Mouse (Mus musculus): ENCODE measurements around the gene Tmem231. TPM values are rescaled to one million over a fixed set of nuclear protein-coding genes. Genes with fewer than 3 reads are reported as not detected.
A peak's percentile ranks its signal among the peaks of the same experiment; 100 is the strongest.
"Not testable (repeated sequence)": the region's sequence is repeated elsewhere in the genome, so short reads cannot be mapped to it uniquely, and the experiment has no call there.

Tmem231 gene
- total RNA-seq, 2 experiments from 2014 or later, result 11.7 to 13.9 TPM

DNA sequence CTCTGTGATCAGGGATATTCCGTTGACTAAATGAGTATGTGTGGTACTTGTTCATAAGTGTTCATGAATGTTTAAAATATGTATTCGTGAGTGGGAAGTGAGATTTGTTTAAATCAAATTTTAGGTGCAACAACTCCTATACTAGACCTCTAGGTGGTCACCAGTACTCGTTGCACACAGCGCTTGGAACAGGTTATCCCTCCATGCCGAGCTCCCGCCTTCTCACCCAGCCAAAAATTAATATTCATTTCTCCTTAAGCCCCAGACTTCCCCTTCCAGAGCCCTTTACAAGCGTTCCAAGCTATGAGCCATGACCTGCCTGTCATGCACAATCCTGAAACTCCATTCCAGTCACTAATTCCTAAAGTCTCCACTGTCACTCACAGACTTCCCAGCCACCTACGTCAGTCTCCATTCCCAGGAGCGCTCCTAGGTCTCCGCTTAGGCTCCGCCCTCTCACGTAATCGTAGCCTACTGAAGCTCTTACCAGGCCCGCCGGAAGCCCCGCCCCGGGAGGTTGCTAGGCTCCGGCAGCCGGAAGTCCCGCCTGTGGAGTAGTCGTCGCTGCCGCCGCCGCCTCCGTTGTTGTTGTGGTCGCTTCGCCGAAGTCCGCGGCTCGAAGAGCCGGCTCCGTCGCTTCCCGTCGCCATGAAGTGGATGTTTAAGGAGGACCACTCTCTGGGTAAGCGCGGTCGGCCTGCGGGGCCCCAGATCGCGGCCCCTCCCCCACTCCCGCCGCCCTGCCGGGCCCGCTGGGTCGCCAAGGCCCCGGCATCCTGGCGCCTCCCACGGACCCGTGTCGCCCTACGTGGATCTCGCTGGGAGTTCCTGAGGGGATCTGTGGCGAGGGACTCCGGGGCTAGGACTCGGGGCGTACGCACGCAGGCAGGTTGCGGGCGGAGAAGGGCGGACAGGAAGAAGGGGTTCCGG lies 6.8 kb upstream of the Tmem231 start, which contains the start of gene Gabarapl2:
Gabarapl2 (plus strand) TSS at position 533 of the 930 bp plus-strand sequence.
- peak; percentile 52 for TF ChIP-seq CTCF (conservative IDR thresholded peaks at IDR 0.05)
- peak within 1 kb of the TSS; percentile 92 for H3K27ac ChIP-seq
- peak within 1 kb of the TSS; percentile 91 for H3K4me3 ChIP-seq
- peak; percentile 97 for DNase-seq (ENCODE audit: low spot score in 2 of 2)

DNA sequence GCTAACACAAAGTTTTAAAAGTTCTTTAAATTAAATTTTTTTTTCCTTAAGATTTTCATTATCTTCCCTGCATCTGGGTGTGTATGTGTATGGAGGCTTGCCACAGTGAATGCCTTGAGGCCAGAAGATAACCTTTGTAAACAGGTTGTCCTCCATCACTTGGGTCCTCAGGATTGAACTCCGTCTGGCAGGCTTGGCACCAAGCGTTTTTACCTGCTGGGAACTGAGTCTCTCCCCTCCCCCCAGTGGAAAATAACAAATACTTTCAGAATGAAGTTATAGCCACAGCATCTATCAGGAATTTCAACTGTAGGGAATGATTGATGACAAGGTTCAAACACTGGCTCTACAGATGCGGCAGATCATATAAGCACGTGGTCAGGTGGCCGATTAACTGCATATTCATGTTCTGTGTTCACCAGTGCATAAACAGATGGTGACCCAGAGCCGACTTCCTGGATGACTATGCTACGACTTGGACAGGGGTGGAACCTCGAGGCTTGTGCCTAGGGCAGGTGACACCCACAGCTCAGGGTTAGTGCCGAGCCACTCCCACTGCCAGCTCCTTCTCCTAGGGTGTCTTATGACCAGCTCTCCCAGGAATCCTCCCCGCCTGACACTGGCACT lies 5.9 kb upstream of the Tmem231 start:
- no peak for DNase-seq (ENCODE audit: low spot score in 2 of 2)
- Histone ChIP-seq H3K27ac (peak overlapping the region; percentile 92), H3K4me3 (peak overlapping the region; percentile 91)
- TF ChIP-seq CTCF (conservative IDR thresholded peaks at IDR 0.05), result no peak

DNA sequence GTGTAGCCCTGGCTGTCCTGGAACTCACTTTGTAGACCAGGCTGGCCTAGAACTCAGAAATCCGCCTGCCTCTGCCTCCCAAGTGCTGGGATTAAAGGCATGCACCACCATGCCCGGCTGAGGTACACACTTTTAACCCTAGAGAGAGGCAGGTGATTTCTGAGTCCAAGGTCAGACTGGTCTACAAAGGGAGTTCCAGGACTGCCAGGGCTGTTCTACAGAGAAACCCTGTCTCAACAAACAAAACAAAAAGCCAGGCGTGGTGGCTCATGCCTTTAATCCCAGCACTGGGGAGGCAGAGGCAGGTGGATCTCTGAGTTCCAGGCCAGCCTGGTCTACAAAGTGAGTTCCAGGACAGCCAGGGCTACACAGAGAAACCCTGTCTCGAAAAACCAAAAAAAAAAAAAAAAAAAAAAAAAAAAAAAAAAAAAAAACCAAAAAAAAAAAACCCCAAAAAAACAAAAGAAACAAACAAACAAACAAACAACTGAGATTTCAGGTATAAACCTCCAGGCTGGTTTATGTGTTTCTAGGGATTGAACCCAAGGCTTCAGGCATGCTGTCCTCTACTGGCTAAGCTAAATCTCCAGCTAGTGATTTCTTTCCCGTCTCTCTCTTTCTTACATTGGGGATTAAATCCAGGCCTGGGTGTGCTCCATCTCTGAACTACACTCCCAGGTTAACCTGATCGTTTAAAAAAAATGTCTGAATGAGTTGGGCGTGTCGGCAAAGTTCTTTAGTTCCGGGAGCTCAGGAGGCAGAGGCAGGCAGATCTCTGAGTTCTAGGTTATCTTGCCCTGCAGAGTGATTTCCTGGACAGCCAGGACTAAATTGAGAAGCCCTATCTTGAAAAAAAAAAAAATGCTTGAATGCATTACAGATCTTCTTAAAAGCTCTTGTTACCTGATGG lies 4.7 kb upstream of the Tmem231 start:
- H3K4me3 ChIP-seq; DNase-seq (ENCODE audit: low spot score in 2 of 2); H3K27ac ChIP-seq: not testable (repeated sequence)

DNA sequence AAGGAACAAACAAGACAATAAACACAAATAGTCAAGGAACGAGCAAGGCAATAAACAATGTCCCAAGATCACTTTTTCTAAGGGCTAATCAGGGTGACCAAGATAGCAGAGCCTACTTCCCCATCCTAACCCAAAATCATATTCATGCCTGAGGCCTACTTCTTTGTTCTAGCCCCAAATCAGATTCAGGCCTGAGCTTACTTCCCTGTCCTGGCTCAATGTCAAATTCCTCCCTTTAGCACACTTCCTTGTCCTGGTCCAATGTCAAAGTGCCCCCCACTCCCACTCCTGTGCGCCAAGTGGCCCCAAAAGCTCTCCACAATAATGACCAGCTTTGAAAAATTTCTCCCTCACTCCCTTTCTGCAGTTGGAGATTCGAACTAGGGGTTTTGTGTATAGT lies 3.5 kb upstream of the Tmem231 start:
- TF ChIP-seq CTCF (conservative IDR thresholded peaks at IDR 0.05), result no peak
- H3K27ac ChIP-seq, result no peak overlapping the region
- DNase-seq (ENCODE audit: low spot score in 2 of 2), result no peak
- no peak overlapping the region for H3K4me3 ChIP-seq

DNA sequence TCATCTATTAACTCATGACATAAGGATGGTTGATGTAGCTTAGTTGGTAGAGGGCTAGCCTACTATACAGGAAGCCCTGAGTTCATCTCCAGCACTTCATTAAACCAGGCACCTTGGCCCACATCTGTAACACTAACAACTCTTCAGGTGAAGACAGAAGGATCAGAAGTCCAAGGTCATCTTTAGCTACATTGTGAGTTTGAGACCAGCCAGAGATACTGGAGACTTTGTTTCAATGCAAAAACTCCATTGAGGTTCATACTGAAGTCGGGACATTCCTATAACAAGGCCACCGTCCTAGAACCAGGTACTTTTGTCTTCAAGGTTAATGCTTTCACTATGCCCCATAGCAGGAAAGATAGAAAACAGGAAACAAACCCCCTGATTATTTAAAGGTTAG lies 520 bp upstream of the Tmem231 start:
- peak overlapping the region; percentile 93; the same call in 1 of the 2 replicates for H3K27ac ChIP-seq
- no peak for DNase-seq (ENCODE audit: low spot score in 2 of 2)
- no peak for TF ChIP-seq CTCF (conservative IDR thresholded peaks at IDR 0.05)
- H3K4me3 ChIP-seq, result peak overlapping the region; percentile 91; the same call in 1 of the 2 replicates

DNA sequence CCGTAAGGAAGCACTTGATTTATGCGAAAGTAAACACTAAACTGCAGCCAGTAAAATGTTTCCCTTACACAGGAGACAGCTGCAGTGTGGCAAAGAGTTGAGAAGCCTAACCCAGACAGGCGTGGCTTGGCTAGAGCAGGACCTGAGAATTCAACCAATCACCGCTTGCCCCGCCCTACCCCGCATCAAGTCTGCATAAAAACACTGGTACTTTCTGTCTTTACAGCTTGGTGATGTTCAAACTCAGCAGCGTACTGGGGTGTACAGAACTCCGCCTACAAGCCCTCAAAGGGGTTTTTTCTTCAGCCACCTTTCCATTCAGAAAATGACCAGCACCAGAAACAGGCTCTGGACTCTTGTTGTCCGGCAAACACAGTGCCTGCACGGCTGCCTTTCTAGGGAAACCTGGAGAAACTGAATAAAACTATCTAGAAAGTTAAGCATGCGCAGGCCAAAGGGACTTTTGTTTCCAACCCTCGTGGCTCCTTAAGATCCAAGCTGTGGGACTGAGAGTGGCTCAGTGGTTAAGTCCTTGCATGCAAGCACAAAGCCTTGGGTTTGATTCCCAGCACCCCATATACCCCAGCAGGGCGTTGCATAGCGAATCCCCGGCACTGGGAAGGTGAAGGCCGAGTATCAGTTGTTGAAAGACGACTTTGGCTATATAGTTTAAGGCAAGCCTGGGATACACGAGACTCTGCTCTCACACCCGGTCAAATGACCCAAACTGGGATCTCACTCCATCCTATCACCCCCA lies 923 bp downstream of the Tmem231 start:
- Histone ChIP-seq H3K4me3 (peak overlapping the region; percentile 91), H3K27ac (peak overlapping the region; percentile 93)
- DNase-seq (ENCODE audit: low spot score in 2 of 2), result peak in 1 of 2 experiments; percentile 13
- no peak for TF ChIP-seq CTCF (conservative IDR thresholded peaks at IDR 0.05)

DNA sequence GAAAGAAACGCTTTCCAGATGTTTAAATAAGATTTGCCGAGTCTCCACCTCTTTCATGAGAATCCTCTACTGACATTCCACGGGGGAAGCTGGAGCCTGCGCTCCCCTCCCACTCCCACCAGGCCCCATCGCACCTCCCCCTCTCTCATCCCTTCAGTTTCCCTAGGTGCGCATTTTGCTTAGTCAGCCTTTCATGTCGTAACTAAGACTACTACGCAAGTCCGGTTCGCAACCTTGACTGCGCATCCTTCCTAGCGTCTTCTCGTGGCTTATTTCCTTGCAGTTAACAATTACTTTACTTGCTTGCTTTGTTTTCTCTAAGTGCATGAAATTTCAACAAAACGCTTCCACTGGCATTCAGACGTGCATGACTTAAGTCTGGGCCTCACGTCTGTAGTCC lies 2.0 kb downstream of the Tmem231 start:
- no peak for TF ChIP-seq CTCF (conservative IDR thresholded peaks at IDR 0.05)
- H3K27ac ChIP-seq, result no peak overlapping the region
- no peak for DNase-seq (ENCODE audit: low spot score in 2 of 2)
- H3K4me3 ChIP-seq, result no peak overlapping the region

DNA sequence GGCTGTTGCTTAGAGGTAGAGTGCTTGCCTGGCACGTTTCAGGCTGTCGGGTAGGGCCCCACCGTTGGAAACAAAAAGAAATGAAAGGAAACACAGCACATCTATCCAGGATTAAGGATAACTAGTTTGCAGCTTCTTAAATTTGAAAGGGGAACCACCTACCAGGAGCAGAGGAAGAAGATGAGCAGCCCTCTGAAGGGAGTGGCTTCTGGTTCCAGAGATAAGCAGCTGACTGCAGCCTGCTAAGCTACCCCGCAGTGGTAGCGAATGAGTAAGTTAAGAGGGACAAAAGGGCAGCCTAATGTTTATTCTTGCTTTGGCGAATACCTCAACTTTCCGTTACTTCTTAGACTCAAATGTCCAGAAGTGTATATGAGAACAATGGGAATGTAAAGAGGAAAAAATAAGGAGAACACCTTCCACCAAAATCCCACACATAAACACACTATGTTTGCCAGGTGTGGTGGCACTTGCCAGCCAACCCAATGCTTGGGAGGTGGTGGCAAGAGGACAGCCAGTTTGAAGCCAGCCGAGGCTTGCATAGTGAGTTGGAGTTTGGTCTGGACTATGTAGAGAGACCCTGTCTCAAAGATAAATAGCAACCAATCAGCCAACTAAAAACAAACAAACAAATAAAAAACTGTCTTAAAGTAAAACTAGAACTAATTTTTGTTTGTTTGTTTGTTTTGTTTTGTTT lies 3.9 kb downstream of the Tmem231 start:
- Histone ChIP-seq H3K4me3 (no peak overlapping the region), H3K27ac (no peak overlapping the region)
- no peak for TF ChIP-seq CTCF (conservative IDR thresholded peaks at IDR 0.05)
- DNase-seq (ENCODE audit: low spot score in 2 of 2), result no peak

DNA sequence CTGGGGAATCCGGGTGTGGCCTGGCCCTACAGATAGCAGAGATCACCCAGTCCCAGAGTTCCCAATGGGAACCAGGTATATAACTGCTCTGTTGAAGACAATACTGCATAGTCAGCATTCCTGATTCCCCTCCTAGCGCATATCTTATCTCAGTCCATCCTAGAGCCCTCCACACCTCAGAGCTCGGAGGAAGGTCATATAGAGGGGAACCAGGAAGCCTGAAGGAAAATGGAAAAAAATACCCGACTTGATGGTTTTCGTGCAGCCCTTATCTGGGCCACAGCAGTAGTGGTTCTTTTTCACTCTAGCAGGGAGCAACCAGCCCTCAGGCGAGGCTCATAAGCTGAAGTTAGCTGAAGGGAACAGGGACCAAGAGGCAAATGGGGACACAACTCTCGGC lies 8.7 kb downstream of the Tmem231 start:
- no peak for DNase-seq (ENCODE audit: low spot score in 2 of 2)
- TF ChIP-seq CTCF (conservative IDR thresholded peaks at IDR 0.05), result no peak
- Histone ChIP-seq H3K4me3 (no peak overlapping the region), H3K27ac (no peak overlapping the region)

DNA sequence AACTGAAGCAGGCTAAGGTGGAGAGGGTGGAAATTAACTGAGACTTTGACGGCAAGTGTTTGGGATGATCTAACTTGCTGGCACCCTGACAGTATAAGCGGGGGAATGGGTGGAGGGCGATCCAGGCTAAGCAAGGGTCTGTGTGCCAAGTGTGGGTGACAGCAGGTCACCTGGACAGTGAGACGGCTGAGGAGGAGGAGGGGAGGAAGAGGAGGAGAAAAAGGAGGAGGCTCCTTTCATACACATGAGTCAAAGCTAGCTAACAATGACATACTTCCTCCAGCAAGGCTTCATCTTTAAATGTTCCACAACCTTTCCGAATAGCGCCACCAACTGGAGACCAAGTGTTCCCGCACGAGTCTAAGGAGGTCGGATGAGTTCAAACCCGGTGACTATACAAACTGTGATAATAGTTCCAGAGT lies 10.3 kb downstream of the Tmem231 start:
- TF ChIP-seq CTCF (conservative IDR thresholded peaks at IDR 0.05), result peak; percentile 81
- H3K27ac ChIP-seq, result 0 out of 2 replicates have a peak overlapping the region, but pooled peaks have one; percentile 16
- peak overlapping the region; percentile 50 for H3K4me3 ChIP-seq
- peak; percentile 60 to 63 for DNase-seq (ENCODE audit: low spot score in 2 of 2)

DNA sequence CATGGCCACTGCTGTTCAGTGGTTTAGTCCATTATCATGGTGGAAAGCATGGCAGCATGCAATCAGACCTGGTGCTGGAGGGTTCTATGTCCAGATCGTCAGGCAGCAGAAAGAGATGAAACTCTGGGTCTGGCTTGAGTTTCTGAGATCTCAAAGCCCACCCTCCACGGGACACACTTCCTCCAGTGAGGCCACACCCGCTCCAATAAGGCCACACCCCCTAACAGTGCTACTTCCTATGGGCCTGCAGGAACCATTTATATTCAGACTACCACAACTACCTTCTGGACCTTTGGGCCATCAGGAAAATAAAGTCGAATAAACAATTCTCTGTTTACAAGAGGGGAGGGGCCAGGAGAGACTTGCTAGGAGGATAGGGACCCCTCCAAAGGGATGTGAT lies 12.7 kb downstream of the Tmem231 start:
- DNase-seq (ENCODE audit: low spot score in 2 of 2), result no peak
- TF ChIP-seq CTCF (conservative IDR thresholded peaks at IDR 0.05), result no peak
- no peak overlapping the region for H3K4me3 ChIP-seq

More for the DNA sequence above, 12.7 kb downstream of the Tmem231 start:
- no peak overlapping the region for H3K27ac ChIP-seq

Measured in layer of hippocampus, adult 2 months (tissue).